Mouse (Mus musculus) lung, adult 18-20 months (tissue): ENCODE results near the gene Wdr35.
"Not testable (repeated sequence)": the region's sequence is repeated elsewhere in the genome, so short reads cannot be mapped to it uniquely, and the experiment has no call there.

ENCODE experiments used
- DNase-seq, 2 experiments: peaks; one replicate each; pipeline ENCODE4 v3.0.0; 2022; ENCODE audit warnings: mixed read lengths in 2 of 2

Gene Wdr35

DNA sequence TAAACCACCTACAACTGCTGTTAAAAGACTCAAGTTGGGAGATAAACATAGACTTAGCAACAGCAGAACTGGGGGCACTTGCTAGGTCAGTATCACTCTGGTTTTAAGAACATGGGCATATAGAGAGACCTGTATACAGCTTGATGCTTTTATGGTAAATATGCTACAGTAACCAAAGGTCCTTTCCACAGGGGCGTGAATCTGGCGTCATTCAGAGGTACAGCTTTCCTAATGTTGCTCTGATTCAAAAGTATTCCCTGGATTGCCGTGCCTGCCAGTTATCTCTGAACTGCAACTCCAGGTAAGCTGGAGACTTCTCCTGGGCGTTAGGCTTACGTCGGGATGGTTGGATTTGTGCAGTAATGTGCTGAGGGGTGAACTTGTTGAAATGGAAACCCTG, 34.1 kb downstream of the Wdr35 start:
- DNase-seq: no peak

DNA sequence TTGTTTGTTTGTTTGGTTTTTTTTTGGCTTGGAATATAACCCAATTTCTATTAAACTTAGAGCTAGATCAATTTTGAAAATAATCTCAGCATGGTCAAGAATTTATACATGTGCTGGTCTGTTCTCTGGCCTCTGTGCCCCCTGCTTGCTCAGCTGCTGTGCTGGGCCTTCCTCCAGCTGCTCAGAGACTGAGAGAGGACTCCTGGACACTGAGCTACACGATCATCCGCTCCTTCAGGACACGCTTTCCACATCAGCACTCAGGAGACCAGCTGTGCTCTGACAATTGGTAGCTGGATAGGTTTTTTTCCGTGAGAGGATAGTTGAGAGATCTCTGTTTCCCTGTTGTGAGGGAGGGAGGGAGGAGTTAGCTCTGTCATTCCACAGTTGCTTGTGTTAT, 36.6 kb downstream of the Wdr35 start:
- DNase-seq: no peak

DNA sequence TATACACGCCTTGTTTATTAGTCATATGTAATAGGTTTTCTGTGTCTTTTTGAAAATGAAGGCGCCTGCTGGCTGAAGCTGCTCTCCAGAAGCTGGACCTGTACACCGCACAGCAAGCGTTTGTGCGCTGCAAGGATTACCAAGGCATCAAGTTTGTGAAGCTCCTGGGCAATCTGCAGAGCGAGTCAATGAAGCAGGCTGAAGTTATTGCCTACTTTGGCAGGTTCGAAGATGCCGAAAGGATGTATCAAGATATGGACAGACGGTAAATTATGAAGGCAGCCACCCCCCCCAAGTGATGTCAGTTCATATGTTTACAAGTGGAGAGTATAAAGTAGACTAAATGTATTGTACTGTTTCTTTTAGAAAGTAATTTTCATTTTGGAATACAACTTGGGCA, 42.7 kb downstream of the Wdr35 start:
- no peak for DNase-seq

DNA sequence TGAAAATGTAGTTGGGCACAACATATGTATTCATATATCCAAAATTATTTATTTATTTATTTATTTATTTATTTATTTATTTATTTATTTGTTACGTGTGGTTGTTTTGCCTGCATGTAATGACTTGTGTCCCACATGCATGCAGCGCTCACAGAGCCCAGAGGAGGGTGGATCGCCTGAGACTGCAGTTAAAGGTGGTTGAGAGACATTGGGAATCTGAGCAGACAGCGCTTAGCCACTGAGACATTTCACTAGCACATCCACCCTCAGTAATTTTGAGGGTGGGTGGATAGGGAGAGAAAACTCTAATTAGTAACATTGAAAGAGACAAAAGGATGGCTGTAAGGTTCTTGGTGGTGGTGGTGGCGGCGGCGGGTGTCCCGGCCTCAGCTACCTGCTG, 46.7 kb downstream of the Wdr35 start:
- DNase-seq: no peak

DNA sequence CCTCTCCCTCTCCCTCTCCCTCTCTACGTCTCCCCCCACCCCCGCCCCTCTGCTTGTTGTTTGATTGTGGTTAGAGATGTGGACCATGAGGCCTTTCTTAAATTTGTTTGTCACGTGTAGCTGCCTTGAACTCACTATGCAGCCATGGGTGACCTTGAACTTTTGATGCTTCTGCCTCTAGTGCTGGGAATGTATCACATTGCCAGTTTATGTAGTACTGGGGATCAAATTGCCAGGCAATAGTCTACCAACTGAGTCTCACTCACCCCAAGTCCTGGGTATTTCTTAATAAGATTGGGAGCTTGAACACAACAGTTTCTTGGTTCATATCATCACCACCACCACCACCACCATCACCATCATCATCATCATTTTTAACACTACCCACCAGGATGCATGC, 47.3 kb downstream of the Wdr35 start:
- no peak for DNase-seq

DNA sequence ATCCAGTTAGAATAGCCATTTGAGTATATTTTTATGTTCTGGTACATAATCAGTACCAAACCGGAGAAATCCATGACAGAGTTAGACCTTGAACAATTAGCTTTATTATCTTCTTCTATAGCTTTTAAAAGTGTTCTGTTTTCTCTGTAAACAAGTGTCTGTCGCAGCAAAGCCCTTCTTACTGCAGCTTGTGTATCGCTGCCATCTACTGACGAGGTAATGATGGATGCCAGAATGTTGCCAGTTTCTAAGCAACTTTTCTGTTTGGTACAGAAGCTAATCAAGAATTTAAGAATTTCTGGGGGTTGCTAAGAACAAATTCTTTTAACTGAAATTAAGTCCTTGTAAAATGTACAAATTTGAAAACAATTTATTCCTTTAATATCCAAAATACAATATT, 49.3 kb downstream of the Wdr35 start:
- no peak for DNase-seq

DNA sequence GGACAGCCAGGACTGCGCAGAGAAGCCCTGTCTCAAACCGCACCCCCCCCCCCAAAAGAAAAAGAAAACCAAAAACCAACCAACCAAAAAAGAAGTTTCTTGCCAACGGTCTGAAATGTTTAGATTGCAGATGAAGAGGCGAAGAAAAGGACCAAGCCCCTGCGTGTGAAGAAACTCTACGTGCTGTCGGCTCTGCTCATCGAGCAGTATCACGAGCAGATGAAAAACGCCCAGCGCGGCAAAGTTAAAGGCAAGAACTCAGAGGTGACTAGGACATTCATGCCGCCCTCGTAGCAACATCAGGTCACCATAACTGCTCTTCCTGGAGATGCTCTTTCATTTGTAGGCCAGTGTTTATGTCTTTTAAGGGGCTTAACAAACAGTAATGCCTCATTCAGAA, 50.4 kb downstream of the Wdr35 start:
- DNase-seq: no peak

DNA sequence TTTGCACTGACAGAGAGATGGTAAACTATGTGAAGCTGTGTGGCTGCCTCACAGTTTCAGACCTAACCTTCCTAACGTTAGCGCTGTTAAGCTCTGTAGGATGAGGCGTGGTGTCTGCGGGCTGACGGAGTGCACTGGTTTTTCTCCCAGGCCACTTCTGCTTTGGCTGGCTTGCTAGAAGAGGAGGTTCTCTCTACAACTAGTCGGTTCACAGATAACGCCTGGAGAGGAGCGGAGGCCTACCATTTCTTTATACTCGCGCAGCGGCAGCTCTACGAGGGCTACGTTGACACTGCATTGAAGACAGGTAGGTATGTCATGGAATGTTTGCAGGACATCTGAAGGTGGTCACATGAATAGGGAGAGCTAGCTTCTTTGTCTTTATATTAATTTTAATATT, 51.0 kb downstream of the Wdr35 start:
- no peak for DNase-seq

DNA sequence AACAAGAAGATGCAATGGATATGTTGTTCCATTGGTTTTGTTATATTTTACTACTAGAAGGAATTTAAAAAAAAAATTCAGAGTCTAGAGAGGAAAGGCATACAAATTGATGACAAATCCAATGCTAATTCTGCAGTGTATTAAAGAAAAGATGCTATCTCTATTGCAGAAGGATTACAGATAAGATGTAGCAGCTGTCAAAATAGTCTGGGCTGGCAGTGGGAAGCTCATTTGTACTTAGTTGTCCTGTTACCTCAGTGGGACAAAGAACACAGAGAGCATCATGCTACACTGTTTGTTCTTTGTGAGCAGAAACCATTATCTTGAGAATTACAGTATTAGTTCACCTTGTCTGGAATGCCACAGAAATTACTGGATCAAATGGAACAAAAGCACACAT, 53.2 kb downstream of the Wdr35 start:
- no peak for DNase-seq

DNA sequence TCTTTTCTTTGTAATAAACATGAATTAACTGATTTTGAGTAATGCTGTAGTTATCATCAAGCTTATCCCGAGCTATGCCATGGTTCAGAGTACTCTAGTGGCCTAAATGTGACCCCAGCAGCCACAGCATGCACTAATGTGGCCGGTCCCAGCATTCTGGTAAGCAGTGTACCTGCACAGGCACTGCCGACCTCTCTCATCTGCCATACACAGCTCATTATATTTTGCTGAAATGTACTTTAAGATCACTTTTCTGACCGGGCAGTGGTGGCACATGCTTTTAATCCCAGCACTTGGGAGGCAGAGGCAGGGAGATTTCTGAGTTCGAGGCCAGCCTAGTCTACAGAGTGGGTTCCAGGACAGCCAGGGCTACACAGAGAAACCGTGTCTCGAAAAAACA, 55.1 kb downstream of the Wdr35 start:
- not testable (repeated sequence) for DNase-seq

DNA sequence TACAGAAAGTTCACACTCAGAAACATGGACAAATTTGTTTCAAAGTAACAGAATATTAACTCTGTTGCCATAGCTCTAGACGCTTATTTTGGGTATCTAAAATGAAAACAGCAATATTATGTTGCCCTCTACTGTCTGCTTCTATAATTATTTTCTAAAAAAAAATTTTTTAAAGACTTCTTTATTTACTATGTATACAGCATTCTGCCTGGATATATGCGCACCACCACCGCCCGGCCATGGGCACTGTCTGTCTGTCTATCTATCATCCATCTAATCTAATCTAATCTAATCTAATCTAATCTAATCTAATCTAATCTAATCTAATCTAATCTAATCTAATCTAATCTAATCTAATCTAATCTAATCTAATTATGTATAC, 55.8 kb downstream of the Wdr35 start:
- no peak for DNase-seq

DNA sequence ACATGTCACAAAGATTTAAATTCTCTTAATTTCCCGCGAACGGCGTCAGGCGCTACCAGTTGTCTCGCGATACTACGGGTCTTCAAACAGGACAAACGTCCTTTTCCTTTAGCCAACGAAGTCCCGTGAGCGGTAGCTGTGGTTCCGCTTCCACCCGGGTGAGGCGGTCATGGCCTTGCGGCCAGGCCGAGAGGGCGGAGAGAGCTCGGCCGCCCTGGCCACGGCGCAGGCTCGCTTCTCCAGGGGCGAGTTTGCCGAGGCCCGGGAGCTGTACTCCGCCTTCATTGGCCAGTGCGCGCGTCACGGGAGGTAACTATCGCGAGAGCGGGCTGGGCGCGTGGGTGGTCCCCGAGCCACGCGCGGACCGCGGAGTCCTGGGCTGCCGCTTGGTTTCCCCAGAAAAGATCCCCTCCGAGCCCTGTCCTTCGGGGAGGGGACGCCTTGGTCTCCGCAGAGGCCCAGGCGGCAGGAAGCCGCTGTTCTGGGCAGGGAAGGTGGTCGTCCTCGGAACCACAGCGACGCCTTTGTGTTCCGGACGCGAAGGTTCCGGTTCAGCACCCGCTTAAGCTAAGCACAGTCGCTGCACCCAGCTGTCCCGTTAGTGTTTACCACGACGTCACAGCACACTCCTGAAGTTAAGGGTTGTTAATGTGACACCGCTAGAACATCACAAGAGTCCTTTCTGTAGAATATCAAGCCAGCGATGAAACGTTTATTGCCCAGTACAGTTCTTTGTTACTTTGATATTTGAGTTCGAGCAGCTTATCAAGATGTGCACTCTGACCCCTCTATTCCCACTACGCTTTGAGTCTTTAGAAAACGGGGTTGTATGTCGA, 56.4 kb downstream of the Wdr35 start, which contains the start of gene Ttc32:
Ttc32 (plus strand) TSS at position 110 of the 836 bp plus-strand sequence.
- peak; percentile 91 to 95 for DNase-seq

DNA sequence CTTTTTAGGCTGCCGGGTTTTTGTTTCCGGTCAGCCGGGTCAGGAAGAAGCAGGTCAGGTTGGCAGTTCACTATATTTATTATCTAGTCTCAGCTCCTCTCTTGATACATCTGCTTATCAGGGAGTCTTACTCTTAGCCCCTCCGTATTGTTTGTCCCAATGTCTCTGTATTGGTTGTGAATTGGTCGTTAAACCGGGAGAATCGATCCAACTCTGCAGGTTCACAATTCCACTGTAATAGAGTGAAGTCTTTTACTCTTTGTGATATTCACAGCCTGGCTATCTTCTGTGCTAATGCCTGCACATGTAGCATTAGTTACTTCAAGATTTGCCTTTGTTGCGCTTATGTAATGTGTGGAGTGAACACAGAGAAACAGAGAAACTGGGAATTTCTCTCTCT, 57.5 kb downstream of the Wdr35 start:
- DNase-seq: no peak

DNA sequence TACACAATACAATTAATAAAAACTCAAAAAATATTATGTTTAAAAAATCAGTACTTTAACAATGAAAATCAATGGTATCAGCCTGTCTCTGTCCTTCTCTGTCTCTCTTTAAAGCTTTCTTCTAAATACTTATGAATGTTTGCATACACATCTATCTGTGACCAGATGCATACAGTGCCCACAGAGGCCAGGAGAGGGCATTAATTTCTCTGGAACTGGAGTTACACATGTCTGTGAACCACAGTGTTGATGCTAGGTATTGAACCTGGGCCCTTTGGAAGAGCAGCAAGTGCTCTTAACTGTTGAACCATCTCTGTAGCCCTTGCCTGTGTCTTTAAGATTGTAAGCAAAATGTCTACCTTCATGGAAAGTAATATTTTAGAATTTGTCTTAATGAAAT, 59.4 kb downstream of the Wdr35 start:
- DNase-seq: no peak

DNA sequence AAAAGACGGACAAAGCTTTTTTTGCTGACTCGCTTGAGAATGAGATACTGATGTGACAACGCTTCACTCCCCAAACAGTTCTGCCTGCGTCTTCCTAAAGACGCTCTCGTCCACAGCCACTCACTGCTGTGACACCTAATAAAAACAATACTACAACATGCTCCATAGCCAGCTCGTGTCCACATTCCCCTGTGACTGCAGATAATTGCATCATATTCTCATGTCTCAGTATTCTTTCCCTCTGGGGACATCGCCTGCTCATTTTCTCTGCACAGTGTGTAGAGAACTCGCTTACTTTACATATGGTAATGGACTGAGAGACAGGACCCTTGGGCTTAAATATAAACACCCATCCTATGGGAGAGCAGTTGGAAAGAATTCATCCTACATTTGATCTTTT, 62.7 kb downstream of the Wdr35 start:
- no peak for DNase-seq

DNA sequence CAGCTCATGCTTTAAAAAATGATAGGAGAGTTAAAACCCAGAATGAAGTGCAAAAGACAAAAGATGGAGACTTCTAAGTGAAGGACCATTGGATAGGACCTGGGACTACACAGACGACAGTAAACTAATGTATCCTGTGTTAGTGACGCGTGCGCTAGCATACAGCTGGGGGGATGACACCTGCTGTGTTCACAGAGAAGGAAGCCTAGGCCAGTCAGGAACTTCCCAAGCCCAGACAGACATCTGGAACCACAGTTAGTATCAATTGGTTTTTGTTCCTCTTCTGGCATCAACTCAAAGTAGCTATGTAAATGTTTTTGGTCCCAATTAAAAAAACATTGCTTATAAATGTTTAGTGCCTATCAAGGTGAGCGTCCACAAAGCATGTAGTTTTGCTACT, 66.5 kb downstream of the Wdr35 start:
- DNase-seq: no peak

DNA sequence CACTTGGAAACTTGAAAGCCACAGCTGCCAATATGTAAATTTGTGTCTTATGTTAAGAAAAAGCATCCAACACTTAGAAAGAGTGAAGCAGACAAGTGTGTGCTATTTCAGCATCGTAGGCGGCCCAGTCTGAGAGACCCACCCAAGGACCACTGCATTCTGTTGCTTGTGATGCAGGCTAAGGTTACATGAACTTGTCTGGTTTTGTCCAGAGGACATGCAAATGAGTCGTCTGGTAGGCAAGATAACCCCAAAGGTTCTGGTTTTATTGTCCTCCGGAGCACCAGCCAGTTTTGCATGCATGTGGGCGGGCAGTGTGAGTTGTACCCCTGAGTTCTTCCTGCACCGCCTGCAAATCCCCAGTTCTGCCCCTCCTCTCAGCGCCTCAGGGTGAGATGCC, 67.0 kb downstream of the Wdr35 start:
- no peak for DNase-seq

DNA sequence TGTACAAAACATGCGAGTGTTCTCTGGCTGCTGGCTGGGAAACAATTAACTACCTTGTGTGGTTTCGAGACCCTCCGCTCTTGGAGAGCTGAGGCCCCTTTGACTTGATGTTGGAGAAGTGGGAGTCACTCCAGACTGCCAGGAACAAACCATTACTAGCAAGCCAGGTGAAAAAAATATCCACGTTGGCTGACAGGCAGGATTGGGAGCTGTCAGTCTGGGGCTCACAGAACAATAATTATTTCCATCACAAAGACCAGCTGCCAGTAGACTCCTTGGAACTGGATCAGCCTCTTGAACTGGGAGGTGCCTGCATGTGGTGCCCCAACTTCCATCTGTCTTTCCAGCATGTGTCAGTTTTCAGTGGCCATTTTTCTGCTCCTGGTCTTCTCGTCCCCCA, 68.6 kb downstream of the Wdr35 start:
- no peak for DNase-seq

DNA sequence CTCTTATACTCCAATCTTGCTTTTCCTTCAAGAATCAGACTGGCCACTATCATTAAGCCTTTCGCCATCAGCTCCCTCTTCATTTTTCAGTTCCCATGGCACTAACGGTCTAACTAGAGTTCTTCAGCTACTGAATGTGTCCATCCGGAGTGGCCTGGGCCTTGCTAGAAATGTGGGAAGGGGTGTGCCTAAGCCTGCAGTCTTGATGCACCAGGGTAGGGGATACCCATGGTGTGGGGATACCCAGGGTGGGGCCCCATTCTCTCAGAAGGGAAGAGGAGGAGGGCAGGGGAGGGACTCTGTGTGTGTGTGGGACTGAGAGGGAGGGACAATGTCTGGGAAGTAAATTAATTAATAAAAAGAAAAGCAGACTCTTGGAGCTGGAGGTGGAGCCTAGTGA, 69.1 kb downstream of the Wdr35 start:
- no peak for DNase-seq

DNA sequence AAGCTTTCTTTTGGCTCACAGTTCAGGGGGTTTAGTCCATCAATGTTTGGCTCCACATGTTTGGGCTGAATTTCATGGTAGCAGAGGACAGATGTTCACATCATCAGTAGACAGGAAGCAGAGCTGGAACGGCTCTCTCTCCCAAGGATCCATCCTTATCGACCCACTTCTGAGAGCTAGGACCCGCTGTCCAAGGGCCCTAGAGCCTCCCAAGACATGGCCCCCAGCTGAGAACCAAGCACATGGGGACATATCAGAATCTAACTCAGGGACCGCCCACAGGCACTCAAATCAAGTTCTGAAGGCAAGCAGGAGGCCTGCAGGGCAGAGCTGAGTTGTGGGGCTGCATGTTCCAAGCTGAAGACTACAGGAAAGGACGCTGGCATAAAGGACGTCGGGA, 71.0 kb downstream of the Wdr35 start:
- no peak for DNase-seq

DNA sequence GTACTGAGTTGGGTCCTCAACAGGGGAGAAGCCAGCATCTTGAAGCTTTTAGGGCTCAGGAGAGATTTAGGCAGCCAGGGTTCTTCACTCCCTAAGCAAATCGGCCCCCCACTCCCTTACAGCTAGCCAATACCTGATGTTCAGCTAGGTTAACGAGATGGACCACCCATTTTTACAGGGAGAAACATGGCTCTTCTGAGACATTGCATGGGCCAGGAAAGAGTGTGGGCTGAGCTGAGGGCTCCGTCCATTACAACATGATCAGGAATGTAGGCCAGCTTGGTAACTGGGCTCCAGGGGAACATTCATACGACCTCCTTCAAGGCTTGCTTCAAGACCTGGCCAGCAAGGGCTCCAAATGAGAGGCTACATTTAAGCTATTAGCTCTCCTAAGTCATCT, 73.0 kb downstream of the Wdr35 start:
- no peak for DNase-seq

DNA sequence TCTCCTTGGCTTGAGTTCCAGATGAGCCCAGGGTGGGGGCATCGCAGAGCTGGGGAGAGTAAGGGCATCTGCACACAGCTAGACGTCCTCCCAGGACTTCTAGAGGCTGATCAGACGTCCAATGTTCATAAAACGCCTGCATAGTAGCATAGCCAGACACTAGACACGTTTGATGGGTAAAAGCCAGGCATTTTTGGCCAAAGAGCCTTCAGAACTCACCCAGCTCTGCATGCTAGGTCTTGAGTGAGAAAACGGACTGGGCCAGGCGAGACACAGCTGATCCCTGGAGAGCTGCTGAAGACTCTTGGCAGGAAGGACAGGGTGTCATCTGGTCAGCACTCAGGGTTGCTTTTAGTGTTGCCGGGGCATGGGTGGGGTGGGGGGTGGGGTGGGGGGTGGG, 74.4 kb downstream of the Wdr35 start:
- DNase-seq: no peak

DNA sequence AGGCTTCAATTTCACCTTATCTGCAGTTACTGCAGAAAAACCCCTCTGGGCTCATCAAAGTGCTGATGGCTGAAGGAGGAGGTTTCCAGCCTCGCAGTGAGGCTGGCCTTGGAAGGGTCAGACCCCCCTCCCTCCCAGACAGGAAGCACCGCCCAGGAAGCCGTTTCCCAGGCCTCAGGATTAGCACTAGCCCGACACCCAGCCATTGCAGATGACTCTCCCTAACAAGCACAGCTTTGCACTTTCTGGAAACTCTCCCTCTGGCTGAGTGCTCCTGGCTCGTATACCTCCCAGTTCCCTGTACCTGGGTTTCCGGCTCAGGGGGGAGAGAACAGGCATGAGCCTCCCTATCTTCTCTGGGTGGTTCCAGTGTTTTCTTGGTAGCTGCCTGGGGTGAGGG, 77.1 kb downstream of the Wdr35 start:
- no peak for DNase-seq

DNA sequence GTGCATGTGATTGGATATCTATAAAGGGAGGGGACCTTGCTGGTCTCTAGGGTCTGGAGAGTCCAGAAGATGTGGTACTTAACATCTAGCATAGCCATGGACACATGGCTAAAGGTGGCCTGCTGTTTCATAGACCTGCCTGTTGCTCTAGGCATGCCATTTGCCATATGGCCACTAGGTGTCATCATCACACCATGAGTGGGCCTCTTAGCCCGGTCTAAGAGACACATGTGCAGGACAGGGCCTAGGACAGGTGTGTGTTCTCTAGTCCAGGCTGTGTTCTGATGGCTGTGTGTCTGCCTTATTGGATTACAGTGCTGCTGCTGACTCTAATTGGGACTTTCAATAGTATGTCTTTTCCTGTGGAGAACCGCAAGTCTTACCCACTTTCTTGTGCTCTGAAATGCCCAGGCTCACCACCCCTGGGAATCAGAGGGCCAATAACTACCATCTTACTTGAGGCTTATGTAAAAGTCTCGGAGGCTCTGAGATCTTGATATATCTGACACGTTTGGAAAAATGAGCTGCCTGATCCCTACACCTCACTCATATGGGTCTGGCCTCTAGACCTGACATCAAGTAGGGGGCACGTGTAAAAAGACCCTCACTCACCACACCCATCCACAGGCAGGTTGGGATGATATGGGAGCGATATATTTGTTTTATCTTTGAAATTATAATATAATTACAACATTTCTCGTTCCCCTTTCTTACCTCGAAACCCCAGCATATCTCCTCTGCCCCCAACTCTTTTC, 78.6 kb downstream of the Wdr35 start:
- DNase-seq: peak; percentile 70 to 77

DNA sequence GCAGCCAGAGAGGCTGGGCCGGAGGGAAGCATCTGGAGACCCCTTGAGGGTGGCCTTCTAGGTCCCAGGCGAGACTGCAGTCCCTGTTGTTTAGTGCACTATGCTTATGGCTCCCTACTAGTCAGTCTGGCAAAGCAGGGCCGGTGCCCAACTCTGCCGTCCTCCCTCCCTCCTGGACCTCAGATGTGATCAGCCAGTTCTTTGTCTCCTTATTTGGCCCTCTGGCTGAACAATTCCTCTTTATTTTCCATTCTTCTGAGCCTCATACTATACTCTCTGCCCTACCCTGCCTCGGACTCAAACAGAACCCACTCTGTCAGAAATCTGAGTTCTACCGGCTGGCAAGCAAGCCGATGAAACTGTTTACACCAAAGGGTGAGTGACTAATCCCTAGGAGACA, 79.7 kb downstream of the Wdr35 start:
- no peak for DNase-seq
